Mouse (Mus musculus) lung, adult 2 months (tissue): ENCODE measurements around the gene Mogs. TPM values are rescaled to one million over a fixed set of nuclear protein-coding genes. Genes with fewer than 3 reads are reported as not detected.
"Not testable (repeated sequence)": the region's sequence is repeated elsewhere in the genome, so short reads cannot be mapped to it uniquely, and the experiment has no call there.

Source experiments
- DNase-seq: peaks from one replicate; pipeline ENCODE4 v3.0.0; 2022
- H3K4me1 ChIP-seq: fragments of 200-500 bp; 2 replicates; pipeline ENCODE4 v1.6.1; 2011; ENCODE audit warnings: low read length; ENCODE audit not compliant: control insufficient read depth, insufficient read depth
- H3K4me3 ChIP-seq: fragments of 200-500 bp; replicated peaks from 2 replicates; pipeline ENCODE3; 2011; ENCODE audit warnings: low read depth, mild to moderate bottlenecking, control low read depth, low read length; ENCODE audit errors: extremely low read depth
- CTCF ChIP-seq: fragments of 200-500 bp; IDR thresholded peaks from 2 replicates; pipeline ENCODE4 v1.5.1; 2011; ENCODE audit warnings: mild to moderate bottlenecking, low read length, control low read depth; ENCODE audit not compliant: insufficient read depth
- POLR2A ChIP-seq: fragments of 200-500 bp; IDR thresholded peaks from 2 replicates; pipeline ENCODE4 v1.6.1; 2011; ENCODE audit warnings: low read depth, mild to moderate bottlenecking, control low read depth, low read length, borderline replicate concordance; ENCODE audit errors: extremely low read depth
- WGBS: fragments of 180-500 bp; shearing (Covaris S2); methylation state at CpG from one replicate; pipeline ENCODE4 v1.1.7; 2018; 5-methylcytosine and 5-hydroxymethylcytosine counted together
- polyA plus RNA-seq: library from polyadenylated mRNA; depleted of rRNA; stranded (reverse); fragments of >200 nt; gene quantifications from 2 replicates; pipeline ENCODE4 v1.2.3, GENCODE M21; 2012

The Mogs gene
- polyA plus RNA-seq, 1 experiment = 40.6 TPM

GRCm38 (mm10) chr6:83153485-83153884 lies 38.2 kb downstream of the Mogs start:
- WGBS = 64% methylated on average over 5 of the region's 5 CpGs
- DNase-seq = no peak
- no peak overlapping the region for H3K4me3 ChIP-seq
- H3K4me1 ChIP-seq = no peaks in the 10 kb centered on the region
- TF ChIP-seq CTCF (no peak), POLR2A (no peak)

- DNase-seq = no peak
- WGBS = 8% methylated on average over 23 of the region's 23 CpGs
- peak overlapping the region; percentile 54 for H3K4me3 ChIP-seq
- TF ChIP-seq CTCF (no peak), POLR2A (no peak)
- H3K4me1 ChIP-seq = no peaks in the 10 kb centered on the region
These were observed 40.4 kb downstream of the Mogs start for GRCm38 (mm10) chr6:83155552-83156238.

DNA sequence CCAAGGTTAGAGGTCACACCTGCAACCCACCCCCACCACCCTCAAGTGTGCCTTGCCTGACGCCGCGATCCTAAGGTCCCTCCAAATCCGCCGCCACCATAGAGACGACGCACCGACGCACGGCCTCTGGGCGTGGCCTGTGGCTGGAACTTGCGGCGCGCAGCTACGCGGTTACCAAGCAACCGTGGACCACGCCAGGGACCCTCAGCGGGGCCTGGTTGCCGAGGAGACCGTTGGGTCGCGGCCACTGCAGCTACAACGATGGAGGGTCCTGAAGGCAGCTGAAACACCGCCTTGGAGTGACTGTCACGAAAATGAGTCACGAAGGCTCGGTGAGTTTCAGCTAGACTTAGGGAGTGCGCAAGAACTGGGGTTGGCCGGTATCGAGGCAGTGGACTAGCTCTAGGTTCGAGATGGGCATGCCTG lies 41.0 kb downstream of the Mogs start, which contains the start of the genes Wdr54 and 1700003E16Rik:
Gene Wdr54 (minus strand): TSS at position 139 of the 426 bp plus-strand sequence.
Gene 1700003E16Rik (plus strand): TSS at position 146 of the 426 bp plus-strand sequence.
- 1% methylated on average over 32 of the region's 32 CpGs for WGBS
- H3K4me1 ChIP-seq = no peaks in the 10 kb centered on the region
- no peak for TF ChIP-seq CTCF
- no peak for TF ChIP-seq POLR2A
- peak within 1 kb of the TSS; percentile 54 for H3K4me3 ChIP-seq
- peak; percentile 54 for DNase-seq

GRCm38 (mm10) chr6:83159456-83159855 lies 44.2 kb downstream of the Mogs start:
- WGBS = 14% methylated on average over 3 of the region's 3 CpGs
- H3K4me3 ChIP-seq, H3K4me1 ChIP-seq, DNase-seq: not testable (repeated sequence)

DNA sequence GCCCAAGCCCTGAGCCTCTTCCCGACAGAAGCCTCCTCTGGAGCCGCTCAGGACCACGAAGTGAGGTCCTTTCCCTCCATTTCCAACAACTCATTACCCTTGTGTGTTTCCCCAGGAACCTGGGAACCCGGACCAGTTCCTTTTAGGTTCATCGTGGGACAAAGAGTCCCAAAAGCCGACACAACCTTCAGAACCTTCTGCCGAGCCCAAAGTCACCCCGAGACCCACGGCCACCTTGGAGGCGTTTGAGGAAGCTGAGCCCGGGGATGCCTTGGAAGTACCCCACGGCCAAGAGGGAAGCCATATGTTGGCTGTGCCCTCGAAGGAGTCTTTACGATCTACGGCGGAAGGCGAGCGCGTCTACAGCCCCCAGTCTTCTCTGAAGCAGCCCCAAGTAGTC lies 46.1 kb downstream of the Mogs start:
- Histone ChIP-seq H3K4me3 (no peak overlapping the region), H3K4me1 (no peaks in the 10 kb centered on the region; the same call in 1 of the 2 replicates)
- WGBS = 17% methylated on average over 19 of the region's 19 CpGs
- TF ChIP-seq POLR2A (no peak), CTCF (no peak)
- no peak for DNase-seq

DNA sequence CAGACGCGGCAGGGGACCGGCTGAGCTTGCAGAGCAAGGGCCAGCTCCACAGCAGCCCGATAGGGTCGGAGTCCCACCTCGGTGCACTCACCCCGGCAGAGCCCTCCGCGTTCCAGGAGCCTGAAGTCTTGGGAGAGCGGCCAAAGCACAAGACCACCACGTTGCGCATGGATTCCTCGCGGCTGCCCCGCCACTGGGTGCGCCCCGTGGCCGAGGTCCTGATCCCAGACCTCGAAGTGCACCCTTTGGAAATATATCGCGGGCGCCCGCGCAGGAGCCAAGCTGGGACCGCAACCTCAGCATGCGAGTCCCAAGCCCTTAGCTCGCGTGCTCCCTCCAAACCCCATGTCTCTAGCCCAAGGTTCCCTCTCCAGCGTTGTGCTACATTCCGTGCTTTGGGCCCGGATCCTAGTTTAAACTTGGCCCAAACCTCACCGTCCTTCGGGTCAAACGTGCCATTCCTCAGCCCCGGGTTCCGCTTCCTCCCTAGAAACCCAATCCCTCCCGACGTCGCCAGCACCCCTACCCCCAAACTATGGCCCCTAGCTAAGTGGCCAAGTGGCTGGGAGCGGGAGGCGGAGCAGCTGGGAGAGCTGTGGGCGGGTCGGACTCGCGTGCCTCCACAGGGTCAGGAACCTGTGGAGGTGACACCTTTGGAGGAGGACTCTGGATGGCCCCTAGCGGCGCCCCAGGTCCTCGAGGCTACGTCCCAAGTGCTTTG lies 46.8 kb downstream of the Mogs start:
- 3% methylated on average over 49 of the region's 49 CpGs for WGBS
- TF ChIP-seq CTCF = no peak
- no peak for TF ChIP-seq POLR2A
- H3K4me1 ChIP-seq = peaks cover 1% of the 10 kb centered on the region; the same call in 1 of the 2 replicates
- H3K4me3 ChIP-seq = peak overlapping the region; percentile 53
- peak; percentile 69 for DNase-seq

DNA sequence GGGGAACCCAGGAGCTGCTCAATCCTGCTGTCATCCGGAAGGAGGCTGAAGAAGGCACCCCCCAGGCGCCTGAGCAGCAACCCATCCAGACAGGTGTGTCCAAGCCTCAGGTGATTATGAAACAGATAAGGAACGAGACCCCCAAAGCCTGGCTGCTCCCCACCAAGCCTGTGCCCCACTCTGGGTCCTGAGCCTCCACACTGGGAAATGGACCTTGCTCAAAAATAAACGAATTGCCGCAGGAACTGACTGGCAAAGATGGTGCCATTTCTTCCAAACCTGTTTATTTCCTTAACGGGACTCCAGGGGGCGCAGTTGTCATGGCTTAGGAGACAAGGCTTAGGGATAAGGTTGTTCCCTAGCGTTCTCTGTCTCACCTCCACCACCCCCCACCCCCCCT lies 47.4 kb downstream of the Mogs start:
- WGBS = 1% methylated on average over 8 of the region's 8 CpGs
- no peak for TF ChIP-seq POLR2A
- TF ChIP-seq CTCF = peak; percentile 52
- no peak for DNase-seq
- peaks cover 3% of the 10 kb centered on the region for H3K4me1 ChIP-seq
- peak overlapping the region; percentile 53 for H3K4me3 ChIP-seq

DNA sequence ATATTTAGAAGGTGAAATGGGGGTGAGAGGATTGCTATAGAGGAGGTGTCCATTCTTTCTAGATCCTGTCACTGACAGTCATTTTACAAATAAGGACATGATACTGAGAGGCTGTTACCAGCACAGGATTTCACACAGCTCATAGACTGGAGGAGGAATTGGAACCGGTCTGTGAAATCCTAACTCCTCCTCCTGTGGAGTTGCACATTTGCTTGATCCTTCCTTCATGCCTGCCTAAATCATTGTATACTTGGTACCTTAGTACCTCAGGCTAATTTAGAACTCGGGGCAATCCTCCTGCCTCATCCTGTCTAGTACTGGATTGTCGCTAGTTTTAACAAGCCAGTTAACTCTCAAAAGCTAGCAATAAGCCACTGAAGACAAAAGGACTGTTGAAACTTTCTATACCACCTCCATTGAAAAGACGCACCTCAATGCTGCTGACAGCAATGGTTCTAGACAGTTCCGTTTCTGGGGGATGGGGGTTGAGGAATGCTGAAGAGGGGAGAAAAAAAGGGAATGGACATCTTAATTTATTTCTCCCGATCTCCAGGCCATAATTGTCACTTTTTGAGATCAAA lies 49.8 kb downstream of the Mogs start:
- Histone ChIP-seq H3K4me3 (peak overlapping the region; percentile 76), H3K4me1 (peaks cover 5% of the 10 kb centered on the region)
- no peak for DNase-seq
- no peak for TF ChIP-seq CTCF
- no peak for TF ChIP-seq POLR2A
- WGBS = 3% methylated on average over 6 of the region's 6 CpGs

DNA sequence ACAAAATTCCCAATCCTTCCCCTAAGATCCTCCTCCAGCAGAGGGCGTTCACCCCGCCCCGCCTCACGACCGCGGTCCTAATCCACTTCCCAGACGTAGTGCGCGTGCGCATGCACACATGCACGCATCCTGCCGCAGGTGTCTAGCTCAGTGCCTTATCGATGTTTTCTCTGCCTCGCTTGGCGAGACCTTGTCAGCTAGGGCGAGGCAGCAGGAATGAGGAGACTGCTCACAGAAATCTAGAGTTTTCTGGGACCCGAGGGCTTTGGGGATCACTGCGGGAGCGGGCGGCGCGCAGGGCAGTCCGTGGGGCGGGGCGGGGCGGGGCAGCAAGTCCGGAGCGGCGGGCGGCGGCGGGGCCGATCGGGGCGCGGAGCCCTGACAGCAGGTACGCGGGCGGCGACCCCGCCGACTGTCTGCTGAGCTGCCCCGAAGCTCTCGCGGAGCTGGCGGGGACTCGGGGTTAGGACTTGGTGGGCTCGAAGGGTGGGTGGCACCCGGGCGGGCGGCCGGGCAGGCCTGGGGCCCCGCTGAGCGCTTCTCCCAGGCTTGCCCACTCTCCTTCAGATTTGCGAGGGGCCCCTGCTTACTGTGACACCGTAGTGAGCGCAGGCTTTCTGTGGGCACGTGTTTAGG lies 50.4 kb downstream of the Mogs start, which contains the start of gene Dctn1:
Gene Dctn1 (plus strand): TSS at position 314 of the 636 bp plus-strand sequence.
- Histone ChIP-seq H3K4me1 (peaks cover 5% of the 10 kb centered on the region), H3K4me3 (peak within 1 kb of the TSS; percentile 90)
- TF ChIP-seq POLR2A (peak; percentile 45; the same call in 1 of the 2 replicates), CTCF (peak; percentile 58)
- WGBS = under 1% methylated on average over 56 of the region's 58 CpGs
- peak; percentile 95 for DNase-seq
